Mouse (Mus musculus) liver, adult 2 months (tissue): ENCODE data around the gene Hexim2.

Source experiments
- CTCF ChIP-seq: fragments of 200-500 bp; IDR thresholded peaks from 2 replicates; pipeline ENCODE4 v1.5.1; 2011; ENCODE audit warnings: low read depth, low read length, control low read depth
- POLR2A ChIP-seq: fragments of 200-500 bp; IDR thresholded peaks from 2 replicates; pipeline ENCODE4 v1.6.1; 2011; ENCODE audit warnings: low read length, control low read depth; ENCODE audit not compliant: insufficient read depth; ENCODE audit errors: extremely low read depth

DNA sequence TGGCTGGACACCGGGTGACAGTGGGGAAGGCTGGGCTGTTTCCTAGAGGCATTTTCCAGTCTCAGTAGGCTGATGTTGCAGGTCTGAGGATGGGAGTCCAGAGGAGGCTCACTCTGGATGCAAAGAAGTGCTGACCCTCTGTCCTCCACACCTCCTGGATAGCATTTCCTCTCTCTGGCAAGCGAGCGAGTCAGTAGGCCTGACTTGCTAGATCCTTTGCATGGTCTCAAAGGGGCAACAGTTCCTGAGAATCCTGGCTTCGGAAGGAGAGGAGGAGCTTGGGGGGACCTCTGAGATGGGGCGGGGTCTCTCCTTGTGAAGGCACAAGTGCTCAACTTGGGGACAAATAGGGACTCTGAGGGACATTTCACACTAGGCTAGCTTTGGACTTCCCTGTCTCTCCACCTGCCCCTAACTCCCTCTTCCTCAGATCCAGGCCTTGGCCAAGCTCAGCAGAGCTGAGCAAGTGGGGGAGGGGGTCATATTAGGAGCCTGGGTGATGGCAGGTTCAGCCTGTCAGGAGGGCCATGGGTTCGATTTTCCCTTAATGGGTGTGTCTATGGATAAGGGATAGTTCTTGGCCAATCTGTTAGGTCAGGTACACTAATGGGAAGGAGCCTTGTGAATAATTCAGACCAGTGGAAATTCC is 40.3 kb downstream of the Hexim2 start:
- no peak for TF ChIP-seq CTCF
- TF ChIP-seq POLR2A: no peak
